Mouse (Mus musculus) right cerebral cortex, postnatal 36 days (tissue): ENCODE results near the gene Aggf1.
A peak's percentile ranks its signal among the peaks of the same experiment; 100 is the strongest.
"Not testable (repeated sequence)": the region's sequence is repeated elsewhere in the genome, so short reads cannot be mapped to it uniquely, and the experiment has no call there.

Experiments used
- DNase-seq, 2 experiments: peaks; one replicate each; pipeline ENCODE4 v3.0.0; 2022; ENCODE audit warnings: low spot score in 2 of 2, mixed read lengths in 1 of 2

Aggf1 gene

GRCm38 (mm10) chr13:95374701-95375553 is at the start of gene Aggf1:
Gene Aggf1 (minus strand): TSS chr13:95375352.
- peak; percentile 86 to 90 for DNase-seq

GRCm38 (mm10) chr13:95424932-95425331 is 49.8 kb upstream of the Aggf1 start:
- peak in 1 of 2 experiments; percentile 22 for DNase-seq

- no peak for DNase-seq
Observed at GRCm38 (mm10) chr13:95419204-95419749, 44.1 kb upstream of the Aggf1 start.

GRCm38 (mm10) chr13:95418575-95419203 is 43.5 kb upstream of the Aggf1 start:
- DNase-seq = no peak

- no peak for DNase-seq
Observed at GRCm38 (mm10) chr13:95412257-95412656, 37.1 kb upstream of the Aggf1 start.

- DNase-seq = no peak
Observed at GRCm38 (mm10) chr13:95393242-95393641, 18.1 kb upstream of the Aggf1 start.

- peak; percentile 45 to 63 for DNase-seq
Observed at GRCm38 (mm10) chr13:95389866-95390865, 15.0 kb upstream of the Aggf1 start.

GRCm38 (mm10) chr13:95388226-95388625 is 13.1 kb upstream of the Aggf1 start:
- no peak for DNase-seq

GRCm38 (mm10) chr13:95382418-95382817 is 7.3 kb upstream of the Aggf1 start:
- no peak for DNase-seq

GRCm38 (mm10) chr13:95378696-95379095 is 3.5 kb upstream of the Aggf1 start:
- no peak for DNase-seq

- not testable (repeated sequence) for DNase-seq
Observed at GRCm38 (mm10) chr13:95376689-95377289, 1.6 kb upstream of the Aggf1 start.

GRCm38 (mm10) chr13:95375554-95375914 is 382 bp upstream of the Aggf1 start:
- no peak for DNase-seq

- no peak for DNase-seq
Observed at GRCm38 (mm10) chr13:95366356-95366755, 8.8 kb downstream of the Aggf1 start.

GRCm38 (mm10) chr13:95363440-95363839 is 11.7 kb downstream of the Aggf1 start:
- DNase-seq = no peak

- no peak for DNase-seq
Observed at GRCm38 (mm10) chr13:95358223-95358622, 16.9 kb downstream of the Aggf1 start.

- no peak for DNase-seq
Observed at GRCm38 (mm10) chr13:95348476-95348875, 26.7 kb downstream of the Aggf1 start.

- DNase-seq = peak; percentile 61 to 79
Observed at GRCm38 (mm10) chr13:95347018-95347696, 28.0 kb downstream of the Aggf1 start.

- no peak for DNase-seq
Observed at GRCm38 (mm10) chr13:95345869-95346268, 29.3 kb downstream of the Aggf1 start.

GRCm38 (mm10) chr13:95343470-95343869 is 31.7 kb downstream of the Aggf1 start:
- DNase-seq = no peak

- no peak for DNase-seq
Observed at GRCm38 (mm10) chr13:95336122-95336677, 39.0 kb downstream of the Aggf1 start.
